Mouse (Mus musculus): ENCODE results near the gene Epha2. TPM values are rescaled to one million over a fixed set of nuclear protein-coding genes. Genes with fewer than 3 reads are reported as not detected.

The Epha2 gene
- total RNA-seq, 2 experiments from 2014 or later: 1.2 TPM; not detected in 1

DNA sequence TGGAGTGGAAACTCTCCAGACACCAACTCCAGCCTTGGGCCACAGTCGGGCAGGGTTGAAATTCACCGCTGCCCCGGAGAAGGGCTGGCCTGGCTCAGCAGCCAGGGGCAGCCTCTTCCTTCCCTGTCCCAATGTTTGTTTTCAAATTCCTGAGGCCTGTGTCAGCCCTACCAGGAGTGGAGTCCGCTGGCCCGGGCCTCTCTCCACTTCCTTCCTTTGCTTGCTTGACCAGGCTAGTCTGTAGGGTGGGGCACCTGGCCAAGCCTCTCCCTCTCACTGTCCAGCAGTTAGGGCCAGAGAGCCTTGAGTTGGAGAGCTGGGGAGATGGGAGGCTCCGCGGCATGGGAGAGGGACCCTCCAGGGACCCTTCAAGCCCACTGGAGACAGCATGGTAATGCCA is 22.9 kb upstream of the Epha2 start:
- ATAC-seq (replicated peaks; ENCODE audit: low FRiP score, low TSS enrichment, poor library complexity, severe bottlenecking): no peak

DNA sequence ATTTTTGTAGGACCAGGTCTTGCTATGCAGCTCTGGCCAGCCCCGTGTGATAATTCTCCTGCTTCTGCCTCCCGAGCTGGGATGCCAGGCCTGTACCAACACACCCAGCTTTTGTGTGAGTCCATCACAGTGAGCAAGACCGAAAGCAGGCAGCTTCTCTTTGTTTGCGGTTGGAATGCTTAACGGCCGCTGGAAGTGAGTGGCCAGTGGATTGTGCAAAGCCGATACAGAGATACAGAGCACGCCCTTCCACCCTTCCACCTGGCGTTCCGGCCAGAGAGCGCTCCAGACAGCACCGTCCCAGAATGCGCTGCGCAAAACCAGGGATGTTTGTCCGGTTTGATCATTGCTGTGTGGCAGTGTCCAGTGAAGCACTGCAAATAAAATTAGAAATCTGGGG is 21.7 kb upstream of the Epha2 start:
- no peak for ATAC-seq (replicated peaks; ENCODE audit: low FRiP score, low TSS enrichment, poor library complexity, severe bottlenecking)

DNA sequence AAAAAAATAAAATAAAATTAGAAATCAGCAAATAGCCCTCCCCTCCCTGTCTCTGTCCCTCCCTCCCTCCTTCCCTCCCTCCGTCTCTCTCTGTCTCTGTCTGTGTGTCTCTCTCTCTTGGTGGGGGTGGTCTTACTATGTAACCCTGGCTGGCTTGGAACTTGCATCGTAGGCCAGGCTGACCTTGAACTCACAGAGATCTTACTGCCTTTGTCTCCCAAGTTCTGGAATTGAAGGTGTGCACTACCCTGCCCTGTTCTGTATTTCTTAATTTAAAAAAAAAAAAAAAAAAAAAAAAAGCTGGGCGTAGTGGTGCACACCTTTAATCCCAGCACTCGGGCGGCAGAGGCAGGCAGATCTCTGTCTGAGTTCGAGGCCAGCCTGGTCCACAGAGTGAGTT is 21.3 kb upstream of the Epha2 start:
- ATAC-seq (replicated peaks; ENCODE audit: low FRiP score, low TSS enrichment, poor library complexity, severe bottlenecking): no peak

DNA sequence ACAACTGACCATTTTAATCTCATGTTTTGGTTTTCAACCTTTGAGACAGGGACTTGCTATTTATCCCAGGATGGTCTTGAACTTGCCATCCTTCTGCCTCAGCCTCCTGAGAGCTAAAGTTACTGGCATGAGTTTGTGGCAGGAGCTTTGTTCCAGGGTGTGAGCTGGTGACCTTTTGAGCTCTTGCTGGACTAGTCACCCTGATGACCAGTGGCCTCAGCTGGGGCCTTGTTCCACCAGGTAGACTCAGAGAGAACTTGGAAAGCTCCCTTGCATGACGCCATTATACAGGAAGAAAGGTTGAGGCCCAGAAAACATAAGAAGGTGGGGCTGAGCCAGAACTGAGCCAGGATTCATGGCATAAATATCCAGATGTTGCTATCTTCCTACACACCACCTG is 20.6 kb upstream of the Epha2 start:
- ATAC-seq (replicated peaks; ENCODE audit: low FRiP score, low TSS enrichment, poor library complexity, severe bottlenecking): no peak

DNA sequence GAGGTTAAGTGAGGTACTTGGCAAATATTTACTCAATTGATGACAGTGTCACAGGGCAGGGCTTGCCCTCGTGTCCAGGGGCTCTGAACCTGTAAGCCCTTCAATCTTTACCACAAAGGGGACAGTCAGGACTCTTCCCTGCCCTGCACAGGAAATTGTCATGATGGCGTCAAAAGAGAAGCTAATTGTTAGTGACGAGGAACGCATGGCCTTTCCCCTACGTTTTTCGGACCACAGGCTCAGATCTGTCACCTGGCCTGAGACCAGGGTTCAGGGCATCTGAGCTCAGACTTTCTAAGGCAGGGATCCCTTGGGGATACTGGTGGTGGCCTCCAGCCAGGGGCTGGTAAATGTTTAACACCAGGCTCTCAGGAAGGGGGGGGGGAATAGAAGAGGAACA is 19.9 kb upstream of the Epha2 start:
- no peak for ATAC-seq (replicated peaks; ENCODE audit: low FRiP score, low TSS enrichment, poor library complexity, severe bottlenecking)

DNA sequence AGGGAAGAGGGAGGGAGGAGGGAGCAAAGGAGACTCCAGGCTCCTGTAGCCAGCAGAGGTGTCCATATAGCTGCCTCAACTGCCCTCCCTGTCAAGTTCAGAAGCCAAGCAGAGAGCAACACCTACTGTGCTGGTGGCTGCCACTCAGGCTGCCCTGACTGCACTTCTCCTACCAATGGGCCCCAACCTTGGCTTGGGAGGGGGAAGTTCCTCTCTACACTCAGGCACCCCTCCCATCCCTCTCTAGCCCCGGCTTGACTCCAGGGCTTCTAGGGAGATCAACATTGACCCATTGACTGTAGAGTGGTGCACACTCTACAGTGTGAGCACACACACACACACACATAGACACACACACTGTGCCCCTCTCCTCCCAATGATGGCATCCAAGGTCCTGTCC is 19.5 kb upstream of the Epha2 start:
- ATAC-seq (replicated peaks; ENCODE audit: low FRiP score, low TSS enrichment, poor library complexity, severe bottlenecking): no peak

DNA sequence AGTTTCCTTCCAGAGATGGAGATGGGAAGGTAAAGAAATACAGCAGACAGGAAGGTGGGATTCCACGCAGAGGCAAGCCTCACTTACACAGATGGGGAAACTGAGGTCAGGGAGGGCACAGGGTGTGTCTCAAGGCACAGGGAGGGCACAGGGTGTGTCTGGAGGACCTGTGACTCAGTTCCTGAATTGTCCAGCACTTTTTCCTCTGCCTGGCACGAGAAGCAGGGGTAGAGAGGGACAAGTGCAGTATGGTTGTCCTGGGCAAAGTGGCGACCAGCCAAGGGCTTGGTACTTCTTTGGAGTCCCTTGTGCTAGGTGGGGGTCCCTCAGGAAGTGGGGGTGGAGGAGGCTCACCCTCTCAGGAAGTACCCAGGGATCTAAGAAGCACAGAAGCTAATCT is 19.0 kb upstream of the Epha2 start:
- ATAC-seq (replicated peaks; ENCODE audit: low FRiP score, low TSS enrichment, poor library complexity, severe bottlenecking): no peak

DNA sequence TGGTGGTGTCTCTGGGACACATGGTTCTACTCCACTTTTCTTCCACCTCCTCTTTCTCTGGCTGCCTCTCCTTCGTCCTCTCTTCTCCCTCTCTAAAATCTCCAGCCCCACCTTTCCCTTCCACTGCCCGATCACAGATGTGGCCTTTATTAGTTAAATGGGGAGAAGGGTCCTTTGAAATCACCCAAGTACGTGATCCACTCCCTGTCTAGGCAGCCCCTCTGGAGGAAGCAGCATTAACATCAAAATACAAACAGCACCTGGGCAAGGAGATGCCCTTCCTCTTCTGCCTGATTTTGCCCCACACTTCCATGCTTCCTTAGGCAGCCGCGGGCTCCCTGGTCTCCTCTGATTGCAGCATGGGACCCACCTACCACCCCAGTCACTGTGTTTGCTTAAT is 18.4 kb upstream of the Epha2 start:
- ATAC-seq (replicated peaks; ENCODE audit: low FRiP score, low TSS enrichment, poor library complexity, severe bottlenecking): no peak

DNA sequence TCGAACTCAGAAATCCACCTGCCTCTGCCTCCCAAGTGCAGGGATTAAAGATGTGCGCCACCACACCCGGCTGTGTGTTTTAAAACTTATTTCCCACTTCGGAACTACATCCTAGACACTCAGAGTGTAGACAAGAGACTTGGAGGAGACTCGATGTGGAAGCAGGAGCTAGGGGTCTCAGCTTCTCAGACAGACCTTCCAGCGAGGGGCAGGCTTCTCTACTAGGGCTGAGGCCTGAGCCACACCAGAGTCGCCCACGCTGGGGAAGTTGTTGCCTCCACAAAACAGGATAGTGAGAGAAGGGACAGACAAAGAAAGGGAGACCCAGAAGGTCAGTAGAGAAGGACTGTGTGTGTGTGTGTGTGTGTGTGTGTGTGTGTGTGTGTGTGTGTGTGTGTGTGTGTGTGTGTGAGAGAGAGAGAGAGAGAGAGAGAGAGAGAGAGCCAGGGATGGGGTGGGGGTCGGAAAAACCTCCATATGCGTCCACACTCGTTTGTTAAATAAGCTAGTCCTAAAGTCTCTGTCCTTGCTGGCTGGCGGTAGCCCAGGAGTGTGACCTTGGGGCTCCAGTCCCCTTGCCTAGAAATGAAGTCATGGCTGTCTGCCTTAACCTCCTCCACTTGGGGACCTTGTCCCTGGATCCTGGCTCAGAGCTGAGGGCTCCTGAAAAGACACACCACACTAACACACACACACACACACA is 17.7 kb upstream of the Epha2 start:
- ATAC-seq (replicated peaks; ENCODE audit: low FRiP score, low TSS enrichment, poor library complexity, severe bottlenecking): no peak

DNA sequence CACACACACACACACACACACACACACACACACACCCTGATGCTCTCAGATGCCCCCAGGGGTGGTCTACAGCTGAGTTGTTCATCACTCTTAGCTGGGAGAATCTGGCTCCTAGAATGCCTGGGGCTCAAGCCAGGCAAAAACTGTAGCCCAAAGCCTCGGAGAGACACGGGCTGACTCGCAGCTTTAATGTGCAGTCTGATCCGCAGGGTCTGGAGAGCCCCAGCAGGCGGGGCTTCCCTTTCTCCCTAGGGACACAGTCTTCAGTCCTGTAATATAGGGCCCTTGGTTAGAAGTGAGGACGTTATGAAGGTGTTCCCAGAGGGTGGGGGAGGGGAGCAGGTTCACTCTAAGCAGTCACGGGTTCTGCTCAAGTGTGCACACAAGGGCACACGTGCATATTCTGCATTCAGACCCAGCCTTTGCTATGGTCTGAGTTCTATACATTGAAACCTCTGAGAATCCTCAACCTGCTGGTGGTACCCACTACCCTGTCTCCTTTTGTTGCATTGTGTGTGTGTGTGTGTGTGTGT is 17.1 kb upstream of the Epha2 start:
- ATAC-seq (replicated peaks; ENCODE audit: low FRiP score, low TSS enrichment, poor library complexity, severe bottlenecking): no peak

DNA sequence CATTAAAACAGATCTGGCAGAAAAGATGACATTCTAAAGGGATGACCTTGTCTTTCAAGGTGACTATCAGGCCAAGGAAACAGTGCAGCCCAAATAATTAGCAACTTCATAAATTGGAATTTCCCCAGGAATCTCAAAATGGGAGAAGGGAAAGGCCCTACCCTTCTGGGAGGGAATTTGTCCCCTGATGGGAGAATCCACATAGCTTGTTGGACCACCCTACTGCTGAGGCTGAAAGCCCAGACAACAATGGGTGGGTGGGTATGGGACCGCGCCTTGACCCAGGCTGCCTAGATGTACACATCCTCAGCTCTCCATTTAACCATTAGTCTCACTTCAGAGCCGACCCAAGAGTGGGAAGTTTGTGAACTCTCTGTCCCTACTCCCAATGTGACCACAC is 16.6 kb upstream of the Epha2 start:
- ATAC-seq (replicated peaks; ENCODE audit: low FRiP score, low TSS enrichment, poor library complexity, severe bottlenecking): no peak

DNA sequence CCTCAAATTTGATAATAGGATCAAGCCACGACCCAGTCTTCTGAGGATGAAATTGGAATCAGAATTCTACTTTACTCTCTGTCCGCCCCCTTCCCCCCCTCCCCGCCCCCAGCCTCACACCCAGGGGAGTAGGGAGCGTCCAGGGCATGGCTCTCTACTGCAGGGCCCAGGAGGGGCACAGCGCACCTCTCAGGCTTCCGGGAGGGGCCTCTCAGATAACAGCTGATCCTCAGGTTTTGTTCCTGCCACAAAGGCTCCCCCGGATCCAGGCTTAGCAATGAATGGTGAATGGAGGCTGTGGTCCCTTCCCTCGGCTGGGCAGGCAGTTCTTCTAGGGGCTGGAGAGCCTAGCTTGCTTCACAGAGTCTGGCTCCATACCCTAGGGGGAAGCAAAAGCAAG is 15.9 kb upstream of the Epha2 start:
- no peak for ATAC-seq (replicated peaks; ENCODE audit: low FRiP score, low TSS enrichment, poor library complexity, severe bottlenecking)

DNA sequence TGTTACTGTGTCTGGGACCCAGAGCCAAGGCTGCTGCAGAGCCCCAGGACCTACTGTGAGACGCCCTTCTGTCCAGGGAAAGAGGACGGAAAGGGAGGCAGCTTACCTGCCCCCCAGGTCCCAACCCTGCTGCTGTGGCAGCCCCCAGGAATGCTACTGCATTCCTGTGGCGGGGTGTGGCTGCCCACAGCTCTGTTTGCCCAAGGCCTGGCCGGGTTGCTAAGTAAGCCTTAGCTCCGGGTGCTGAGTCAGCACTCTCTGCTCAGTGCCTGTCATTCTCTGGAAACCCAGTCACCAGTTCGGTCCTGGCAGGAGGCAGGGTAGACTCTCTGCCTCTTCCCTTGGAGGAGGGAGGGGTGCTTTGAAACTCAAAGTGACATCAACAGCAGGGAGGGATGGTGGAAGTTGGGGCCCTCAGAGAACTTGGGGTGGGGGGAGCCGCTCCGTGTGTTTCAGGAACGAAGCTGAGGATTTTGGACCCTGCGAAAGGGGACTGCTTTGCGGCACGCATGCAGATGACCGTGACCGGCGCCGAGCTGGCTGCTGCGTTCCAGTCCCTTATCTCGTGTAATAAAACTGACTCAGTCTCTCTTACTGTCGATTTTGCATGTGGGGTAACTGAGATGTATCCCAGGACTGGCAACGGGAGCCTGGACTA is 14.1 kb upstream of the Epha2 start:
- peak; percentile 34; the same call in 1 of the 2 replicates for ATAC-seq (replicated peaks; ENCODE audit: low FRiP score, low TSS enrichment, poor library complexity, severe bottlenecking)

DNA sequence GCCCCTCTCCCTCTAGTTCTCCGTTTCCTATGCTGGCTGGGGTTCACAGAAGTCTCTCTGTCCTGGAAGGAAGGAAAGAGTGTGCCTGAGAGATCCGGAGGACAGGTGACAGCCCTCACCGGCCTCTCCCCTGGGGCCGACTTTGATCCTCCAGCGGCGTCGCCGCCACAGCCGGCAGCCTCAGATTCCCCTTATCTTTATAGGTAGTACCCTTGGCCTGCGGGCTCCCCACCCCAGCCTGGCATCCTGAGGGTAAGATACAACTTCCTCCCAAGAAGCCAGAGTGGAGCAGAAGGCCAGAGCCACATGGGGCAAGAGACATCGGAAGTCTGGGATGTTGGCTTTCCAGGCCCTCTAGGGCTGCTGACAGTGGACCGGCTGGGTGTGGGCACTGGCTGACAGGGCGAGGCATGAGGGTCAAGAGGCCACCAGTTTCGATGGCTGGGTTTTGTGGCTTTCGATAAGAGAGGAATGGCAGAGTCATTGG is 13.5 kb upstream of the Epha2 start:
- ATAC-seq (replicated peaks; ENCODE audit: low FRiP score, low TSS enrichment, poor library complexity, severe bottlenecking): peak; percentile 64

DNA sequence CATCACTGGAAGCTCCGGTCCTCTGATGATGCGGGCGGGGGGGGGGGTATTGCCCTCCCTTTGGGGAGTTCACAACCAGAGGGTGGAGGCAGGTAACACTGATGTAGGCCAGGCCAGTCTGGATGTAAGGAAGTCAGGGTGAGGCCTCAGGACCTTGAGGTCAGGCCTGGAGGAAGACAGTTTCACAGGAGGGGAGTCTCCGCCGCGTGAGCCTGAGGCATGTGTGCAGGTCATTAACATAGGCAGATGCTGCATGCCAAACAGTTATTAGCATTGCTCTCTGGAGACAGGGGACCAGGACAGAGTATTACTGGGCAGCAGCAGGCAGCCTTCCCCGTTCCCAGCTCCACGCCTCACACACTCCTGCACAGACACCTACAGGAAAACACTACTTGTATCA is 12.9 kb upstream of the Epha2 start:
- ATAC-seq (replicated peaks; ENCODE audit: low FRiP score, low TSS enrichment, poor library complexity, severe bottlenecking): no peak

DNA sequence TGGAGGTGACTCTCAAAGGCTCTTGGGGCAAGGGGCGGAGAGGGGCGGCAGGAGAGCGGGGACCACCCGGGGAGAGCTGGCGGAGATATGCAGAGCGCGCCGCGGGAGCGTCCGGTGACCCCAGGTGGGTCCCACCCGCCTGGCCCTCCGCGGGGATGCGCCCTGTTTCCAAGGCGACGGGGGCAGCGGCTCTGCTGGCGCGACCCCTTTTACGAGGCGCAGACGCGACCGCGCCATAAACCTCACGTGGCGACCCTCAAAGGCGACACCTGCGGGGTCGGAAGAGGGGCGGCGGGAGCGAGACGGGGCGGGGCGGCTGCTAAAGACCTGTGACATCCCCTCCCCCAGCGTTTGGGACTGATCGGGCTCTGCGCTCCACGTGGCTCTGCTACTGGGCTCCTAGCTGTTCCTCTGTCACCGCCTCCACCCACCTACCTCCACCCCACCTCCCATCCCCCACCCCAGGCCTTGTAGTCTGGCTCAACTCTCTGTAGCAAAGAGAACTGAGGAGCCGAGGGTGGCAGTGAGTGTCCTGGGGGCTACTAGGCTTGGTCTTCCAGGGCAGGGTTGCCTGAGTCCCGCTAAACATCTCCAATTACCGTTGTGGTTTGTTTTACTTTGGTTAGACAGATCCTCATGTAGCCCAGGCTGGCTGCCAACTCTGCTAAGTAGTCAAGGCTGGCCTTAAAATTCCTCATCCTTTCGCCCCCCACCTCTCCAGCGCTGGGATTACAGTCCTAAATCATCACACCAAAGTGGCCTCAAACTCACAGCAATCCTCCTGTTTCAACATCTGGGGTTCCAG is 9.3 kb upstream of the Epha2 start:
- no peak for ATAC-seq (replicated peaks; ENCODE audit: low FRiP score, low TSS enrichment, poor library complexity, severe bottlenecking)

DNA sequence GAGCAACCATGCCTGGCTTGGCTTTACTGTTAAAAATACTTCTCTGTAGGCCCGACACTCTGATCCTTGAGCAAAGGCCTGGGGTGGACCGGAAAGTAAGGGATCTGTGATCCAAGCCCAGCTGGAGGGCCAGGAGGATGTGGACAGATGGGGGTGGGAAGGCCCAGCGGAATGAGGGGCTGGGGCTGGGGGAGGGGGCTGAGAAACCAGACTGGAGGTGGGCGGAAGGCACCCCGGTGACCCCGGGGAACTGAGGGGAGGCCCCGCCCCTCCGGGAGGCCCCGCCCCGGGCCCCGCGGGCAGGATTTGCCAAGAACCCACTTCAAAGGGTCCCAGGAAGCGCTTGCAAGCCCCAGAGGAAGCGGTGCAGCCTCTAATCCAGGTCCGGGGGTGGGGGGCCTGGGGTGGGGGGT is 5.3 kb upstream of the Epha2 start:
- no peak for ATAC-seq (replicated peaks; ENCODE audit: low FRiP score, low TSS enrichment, poor library complexity, severe bottlenecking)

DNA sequence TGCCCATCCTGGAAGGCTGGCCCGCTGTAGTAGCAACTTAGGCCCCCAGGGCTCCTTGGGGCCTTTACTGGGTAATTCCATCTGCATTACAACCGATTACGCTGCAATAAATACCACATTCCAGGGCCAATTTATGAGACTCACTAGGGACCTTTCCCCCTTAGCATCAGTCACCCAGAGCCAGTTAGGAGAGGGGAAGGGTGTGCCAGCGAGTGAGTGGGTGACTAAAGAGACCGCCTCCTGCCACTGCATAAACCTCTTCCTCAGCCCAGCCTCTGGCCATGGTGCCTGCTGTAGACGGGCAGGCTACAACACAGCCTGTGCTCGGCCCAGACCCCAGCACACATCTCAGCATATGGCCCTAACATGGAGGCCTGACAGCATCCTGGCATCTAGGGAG is 3.1 kb upstream of the Epha2 start:
- no peak for ATAC-seq (replicated peaks; ENCODE audit: low FRiP score, low TSS enrichment, poor library complexity, severe bottlenecking)

DNA sequence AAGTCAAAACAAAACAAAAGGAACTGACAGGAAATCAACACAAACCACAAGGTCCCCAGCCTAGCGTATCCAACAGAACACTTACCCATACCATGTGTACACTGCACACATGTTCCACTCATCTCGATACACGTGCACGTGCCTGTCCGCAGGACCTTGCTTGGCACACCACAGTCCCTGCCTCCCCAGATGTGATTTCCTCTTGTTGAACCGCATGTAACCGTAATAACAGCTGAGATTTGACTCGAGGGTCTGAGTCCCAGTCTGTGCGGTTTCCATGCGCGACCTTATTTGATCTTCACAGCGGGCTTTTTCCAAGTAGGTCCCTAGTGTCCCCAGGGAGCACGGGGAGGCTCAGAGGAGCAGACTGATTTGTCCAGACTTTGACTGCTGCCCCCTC is 1.7 kb upstream of the Epha2 start:
- 0 out of 2 replicates have a peak, but pooled peaks have one; percentile 28 for ATAC-seq (replicated peaks; ENCODE audit: low FRiP score, low TSS enrichment, poor library complexity, severe bottlenecking)

DNA sequence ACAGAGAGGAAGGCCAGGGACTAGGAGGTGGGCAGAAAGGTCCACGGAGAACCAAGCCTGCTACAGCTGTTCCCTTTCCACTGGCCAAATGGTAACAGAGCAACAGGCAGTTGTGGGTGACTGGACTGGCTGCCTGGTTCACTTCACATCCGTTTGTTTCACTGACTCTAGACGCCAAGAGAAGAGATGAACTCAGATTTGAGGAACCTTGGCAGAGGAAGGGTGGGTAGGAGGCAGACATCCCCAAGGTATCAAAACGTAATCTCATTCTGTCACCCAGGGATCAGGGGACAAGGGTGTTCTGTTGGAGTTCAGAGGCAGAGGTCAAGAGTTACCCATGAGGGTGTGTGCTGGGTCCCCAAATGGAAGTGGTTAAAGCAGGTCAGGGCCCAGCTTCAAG is 844 bp upstream of the Epha2 start:
- no peak for ATAC-seq (replicated peaks; ENCODE audit: low FRiP score, low TSS enrichment, poor library complexity, severe bottlenecking)

Data from megakaryocyte-erythroid progenitor cell, adult 5-6 weeks (primary cell).